Mouse (Mus musculus): ENCODE results near the gene Fnip2. TPM values are rescaled to one million over a fixed set of nuclear protein-coding genes. Genes with fewer than 3 reads are reported as not detected.
"Not testable (repeated sequence)": the region's sequence is repeated elsewhere in the genome, so short reads cannot be mapped to it uniquely, and the experiment has no call there.

Fnip2 gene
- total RNA-seq, 2 experiments from 2014 or later: 23.9 to 24.1 TPM

GRCm38 (mm10) chr3:79484286-79485063 is 83.1 kb downstream of the Fnip2 start:
- DNase-seq (ENCODE audit: low spot score in 2 of 2): no peak

GRCm38 (mm10) chr3:79478880-79479279 is 88.7 kb downstream of the Fnip2 start:
- DNase-seq (ENCODE audit: low spot score in 2 of 2): no peak

- no peak for DNase-seq (ENCODE audit: low spot score in 2 of 2)
Observed at GRCm38 (mm10) chr3:79478400-79478799, 89.2 kb downstream of the Fnip2 start.

- no peak for DNase-seq (ENCODE audit: low spot score in 2 of 2)
Observed at GRCm38 (mm10) chr3:79475980-79476379, 91.6 kb downstream of the Fnip2 start.

GRCm38 (mm10) chr3:79474911-79475310 is 92.7 kb downstream of the Fnip2 start:
- DNase-seq (ENCODE audit: low spot score in 2 of 2): peak; percentile 56 to 86

GRCm38 (mm10) chr3:79472362-79472761 is 95.2 kb downstream of the Fnip2 start:
- DNase-seq (ENCODE audit: low spot score in 2 of 2): no peak

- DNase-seq (ENCODE audit: low spot score in 2 of 2): peak in 1 of 2 experiments; percentile 63
Observed at GRCm38 (mm10) chr3:79469440-79469839, 98.2 kb downstream of the Fnip2 start.

GRCm38 (mm10) chr3:79458651-79459275 is 108.8 kb downstream of the Fnip2 start:
- no peak for DNase-seq (ENCODE audit: low spot score in 2 of 2)

- no peak for DNase-seq (ENCODE audit: low spot score in 2 of 2)
Observed at GRCm38 (mm10) chr3:79455761-79456160, 111.8 kb downstream of the Fnip2 start.

GRCm38 (mm10) chr3:79452696-79453263 is 114.8 kb downstream of the Fnip2 start:
- no peak for DNase-seq (ENCODE audit: low spot score in 2 of 2)

GRCm38 (mm10) chr3:79449361-79449760 is 118.2 kb downstream of the Fnip2 start:
- DNase-seq (ENCODE audit: low spot score in 2 of 2): no peak

GRCm38 (mm10) chr3:79448421-79448820 is 119.2 kb downstream of the Fnip2 start:
- DNase-seq (ENCODE audit: low spot score in 2 of 2): no peak

- DNase-seq (ENCODE audit: low spot score in 2 of 2): not testable (repeated sequence)
Observed at GRCm38 (mm10) chr3:79446648-79447047, 120.9 kb downstream of the Fnip2 start.

GRCm38 (mm10) chr3:79446124-79446523 is 121.5 kb downstream of the Fnip2 start:
- DNase-seq (ENCODE audit: low spot score in 2 of 2): no peak

GRCm38 (mm10) chr3:79445041-79445440 is 122.6 kb downstream of the Fnip2 start:
- DNase-seq (ENCODE audit: low spot score in 2 of 2): no peak

GRCm38 (mm10) chr3:79443850-79444249 is 123.7 kb downstream of the Fnip2 start:
- no peak for DNase-seq (ENCODE audit: low spot score in 2 of 2)

- peak; percentile 86 to 93 for DNase-seq (ENCODE audit: low spot score in 2 of 2)
Observed at GRCm38 (mm10) chr3:79440976-79441491, 126.6 kb downstream of the Fnip2 start.

GRCm38 (mm10) chr3:79438276-79438675 is 129.3 kb downstream of the Fnip2 start:
- DNase-seq (ENCODE audit: low spot score in 2 of 2): no peak

GRCm38 (mm10) chr3:79436186-79436585 is 131.4 kb downstream of the Fnip2 start:
- DNase-seq (ENCODE audit: low spot score in 2 of 2): peak; percentile 80 to 90

- DNase-seq (ENCODE audit: low spot score in 2 of 2): no peak
Observed at GRCm38 (mm10) chr3:79434985-79435384, 132.6 kb downstream of the Fnip2 start.

GRCm38 (mm10) chr3:79434436-79434835 is 133.2 kb downstream of the Fnip2 start:
- no peak for DNase-seq (ENCODE audit: low spot score in 2 of 2)

- DNase-seq (ENCODE audit: low spot score in 2 of 2): no peak
Observed at GRCm38 (mm10) chr3:79433593-79433992, 134.0 kb downstream of the Fnip2 start.

Measured in layer of hippocampus, adult 18-20 months (tissue).